Mouse (Mus musculus) bone marrow macrophage, adult 2 months (primary cell): ENCODE results near the gene Thumpd1. TPM values are rescaled to one million over a fixed set of nuclear protein-coding genes. Genes with fewer than 3 reads are reported as not detected.

Experiments used
- H3K27ac ChIP-seq: 2 replicates; pipeline ENCODE4 v1.5.1; 2012; ENCODE audit warnings: low read depth, low read length; ENCODE audit not compliant: insufficient read depth
- H3K4me1 ChIP-seq: 2 replicates; pipeline ENCODE4 v1.6.1; 2012; ENCODE audit warnings: low read length; ENCODE audit not compliant: control insufficient read depth, insufficient read depth
- H3K4me3 ChIP-seq: 2 replicates; pipeline ENCODE4 v1.5.1; 2012; ENCODE audit warnings: mild to moderate bottlenecking, low read length, moderate library complexity; ENCODE audit not compliant: insufficient read depth
- CTCF ChIP-seq: IDR thresholded peaks from 2 replicates; pipeline ENCODE4 v1.5.1; 2012; ENCODE audit warnings: low read depth, mild to moderate bottlenecking, low read length, moderate library complexity
- POLR2A ChIP-seq: IDR thresholded peaks from 2 replicates; pipeline ENCODE4 v1.6.1; 2012; ENCODE audit warnings: mild to moderate bottlenecking, low read depth, low read length, borderline replicate concordance
- polyA plus RNA-seq: library from polyadenylated mRNA; stranded (reverse); fragments of >200 nt; gene quantifications from 2 replicates; pipeline ENCODE4 v1.2.4, GENCODE M21; 2012; ENCODE audit not compliant: missing spikeins, insufficient read depth, insufficient read length

The Thumpd1 gene
- polyA plus RNA-seq, 1 experiment, result 22.0 TPM

DNA sequence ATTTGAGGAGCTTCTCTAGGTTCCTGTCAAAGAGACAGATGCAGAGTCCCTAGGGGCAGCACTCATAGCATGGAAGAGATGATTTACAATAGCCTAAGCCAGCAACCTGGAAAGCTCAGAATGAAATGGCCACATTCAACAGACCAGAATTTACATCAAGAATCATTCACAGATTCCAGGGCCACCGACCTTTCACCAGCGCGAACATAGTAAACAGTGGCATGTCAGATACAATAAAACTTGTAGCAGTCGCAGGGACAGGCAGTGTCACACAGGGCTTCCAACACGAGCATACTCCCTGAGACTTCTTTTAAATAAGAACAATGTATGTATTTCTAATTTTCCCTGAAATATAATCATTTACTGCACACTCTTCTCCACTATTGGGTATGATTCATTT is 50.2 kb downstream of the Thumpd1 start:
- Histone ChIP-seq H3K27ac (no peak overlapping the region), H3K4me1 (no peaks in the 10 kb centered on the region), H3K4me3 (no peak overlapping the region)
- TF ChIP-seq CTCF (no peak), POLR2A (no peak)

DNA sequence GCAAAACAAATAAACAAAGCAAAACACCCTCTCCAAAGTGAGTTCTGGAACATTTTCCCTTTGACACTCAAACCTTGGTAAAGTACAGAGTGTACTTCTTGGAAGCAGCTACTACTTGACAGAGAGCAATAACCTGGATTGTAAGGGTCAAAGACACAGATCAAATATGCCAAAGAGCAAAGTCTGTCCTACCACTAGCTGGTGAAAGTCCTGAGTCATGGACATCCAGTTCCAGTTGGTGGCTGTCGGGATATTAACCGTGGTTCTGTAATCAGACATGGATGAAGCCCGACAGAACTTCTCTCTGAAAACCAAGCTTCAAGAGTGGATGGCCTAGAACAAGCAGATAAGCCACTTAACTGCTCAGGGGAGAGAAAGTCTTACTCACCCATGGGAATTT is 52.7 kb downstream of the Thumpd1 start:
- no peak for TF ChIP-seq CTCF
- TF ChIP-seq POLR2A, result no peak
- Histone ChIP-seq H3K27ac (no peak overlapping the region), H3K4me1 (no peaks in the 10 kb centered on the region), H3K4me3 (no peak overlapping the region)

Other genes starting within 250 kb of the Thumpd1 start
- gene Umod, start 241.5 kb downstream of the Thumpd1 start, polyA plus RNA-seq, result not detected in 2 replicates
- gene Acsm5, start 201.3 kb downstream of the Thumpd1 start, polyA plus RNA-seq, result not detected in 2 replicates
- gene Pdilt, start 197.3 kb downstream of the Thumpd1 start, polyA plus RNA-seq, result not detected in 2 replicates
- not detected in 2 replicates for gene Acsm2, start 166.5 kb downstream of the Thumpd1 start, polyA plus RNA-seq
- gene Acsm1, start 113.8 kb downstream of the Thumpd1 start, polyA plus RNA-seq, result not detected in 2 replicates
- not detected in 2 replicates for gene Acsm4, start 30.8 kb downstream of the Thumpd1 start, polyA plus RNA-seq
- not detected in 2 replicates for gene Acsm3, start 40.1 kb upstream of the Thumpd1 start, polyA plus RNA-seq
- gene Rexo5, start 73.2 kb upstream of the Thumpd1 start, polyA plus RNA-seq, result 17.0 and 27.5 TPM in 2 replicates
- 8.9 and 9.6 TPM in 2 replicates for gene Eri2, start 73.3 kb upstream of the Thumpd1 start, polyA plus RNA-seq
- gene Lyrm1, start 175.1 kb upstream of the Thumpd1 start, polyA plus RNA-seq, result 6.4 and 7.1 TPM in 2 replicates
- gene Dcun1d3, start 175.5 kb upstream of the Thumpd1 start, polyA plus RNA-seq, result 7.8 and 13.0 TPM in 2 replicates